Mouse (Mus musculus) bone marrow macrophage, adult 2 months (primary cell): ENCODE measurements around the gene Nav2. TPM values are rescaled to one million over a fixed set of nuclear protein-coding genes. Genes with fewer than 3 reads are reported as not detected.

Experiments
- H3K27ac ChIP-seq: 2 replicates; pipeline ENCODE4 v1.5.1; 2012; ENCODE audit warnings: low read depth, low read length; ENCODE audit not compliant: insufficient read depth
- H3K4me1 ChIP-seq: 2 replicates; pipeline ENCODE4 v1.6.1; 2012; ENCODE audit warnings: low read length; ENCODE audit not compliant: control insufficient read depth, insufficient read depth
- H3K4me3 ChIP-seq: 2 replicates; pipeline ENCODE4 v1.5.1; 2012; ENCODE audit warnings: mild to moderate bottlenecking, low read length, moderate library complexity; ENCODE audit not compliant: insufficient read depth
- CTCF ChIP-seq: IDR thresholded peaks from 2 replicates; pipeline ENCODE4 v1.5.1; 2012; ENCODE audit warnings: low read depth, mild to moderate bottlenecking, low read length, moderate library complexity
- POLR2A ChIP-seq: IDR thresholded peaks from 2 replicates; pipeline ENCODE4 v1.6.1; 2012; ENCODE audit warnings: mild to moderate bottlenecking, low read depth, low read length, borderline replicate concordance
- polyA plus RNA-seq: library from polyadenylated mRNA; stranded (reverse); fragments of >200 nt; gene quantifications from 2 replicates; pipeline ENCODE4 v1.2.4, GENCODE M21; 2012; ENCODE audit not compliant: missing spikeins, insufficient read depth, insufficient read length

Gene Nav2
- polyA plus RNA-seq, 1 experiment: 22.2 TPM

DNA sequence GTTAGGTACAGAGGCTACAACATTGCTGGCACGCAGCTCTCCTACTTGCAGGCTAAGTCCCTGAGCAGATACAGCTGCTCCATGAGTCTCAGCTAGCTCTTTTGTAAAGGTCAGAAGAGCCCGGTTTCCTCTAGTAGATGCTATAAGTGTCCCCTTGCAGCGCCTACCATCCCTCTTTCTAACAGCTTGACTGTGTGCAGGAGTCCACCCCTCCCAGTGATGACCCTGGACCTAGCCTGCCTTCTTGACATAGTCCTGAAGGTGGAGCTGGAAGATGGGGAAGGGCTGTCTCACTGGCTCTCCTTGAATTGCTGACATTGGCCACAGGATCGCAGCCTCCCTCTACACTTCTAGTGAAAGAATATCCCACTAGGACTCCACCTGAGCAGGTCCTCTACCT lies 708.6 kb downstream of the Nav2 start:
- no peaks in the 10 kb centered on the region for H3K4me1 ChIP-seq
- no peak for TF ChIP-seq POLR2A
- no peak for TF ChIP-seq CTCF
- H3K27ac ChIP-seq: no peak overlapping the region
- H3K4me3 ChIP-seq: no peak overlapping the region

DNA sequence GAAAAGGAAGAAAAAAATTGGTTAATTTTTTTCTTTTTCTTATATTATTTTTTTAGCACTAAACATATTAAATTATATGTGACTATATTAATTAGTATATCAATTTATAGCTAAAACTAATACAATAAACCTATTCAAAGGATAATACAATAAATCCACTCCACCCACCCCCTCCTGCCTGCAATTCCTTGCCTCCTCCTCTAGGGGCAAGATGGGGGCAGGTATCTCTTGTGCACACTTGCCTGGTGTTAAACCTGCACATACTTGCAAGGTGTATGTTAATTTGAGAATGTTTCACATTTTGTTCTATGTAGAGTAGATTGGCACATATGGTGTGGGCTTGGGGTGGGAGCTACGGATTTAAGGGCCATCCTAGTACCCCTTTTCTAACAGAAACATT lies 711.6 kb downstream of the Nav2 start:
- Histone ChIP-seq H3K4me3 (no peak overlapping the region), H3K27ac (no peak overlapping the region), H3K4me1 (no peaks in the 10 kb centered on the region)
- TF ChIP-seq CTCF: no peak
- TF ChIP-seq POLR2A: no peak

DNA sequence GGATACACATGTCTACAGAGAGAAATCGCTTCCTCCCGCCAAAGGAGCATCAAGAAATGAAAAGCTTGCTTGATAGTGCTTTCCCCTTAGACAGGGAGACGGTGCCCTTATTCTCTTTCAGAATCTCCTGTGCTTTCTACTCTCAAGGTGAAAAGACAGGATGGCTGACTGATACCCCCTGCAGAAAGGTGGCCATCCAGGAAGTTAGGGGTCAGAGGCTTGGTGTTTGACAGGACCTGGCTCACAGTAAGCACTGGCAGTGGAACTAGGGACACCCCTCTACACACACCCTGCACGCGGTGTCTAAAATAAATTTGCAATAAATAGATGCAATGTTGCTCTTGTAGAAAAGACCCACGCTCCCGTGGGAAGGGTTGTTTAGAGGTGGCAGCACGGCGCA lies 723.4 kb downstream of the Nav2 start:
- Histone ChIP-seq H3K4me1 (no peaks in the 10 kb centered on the region), H3K4me3 (no peak overlapping the region), H3K27ac (no peak overlapping the region)
- TF ChIP-seq CTCF (no peak), POLR2A (no peak)

DNA sequence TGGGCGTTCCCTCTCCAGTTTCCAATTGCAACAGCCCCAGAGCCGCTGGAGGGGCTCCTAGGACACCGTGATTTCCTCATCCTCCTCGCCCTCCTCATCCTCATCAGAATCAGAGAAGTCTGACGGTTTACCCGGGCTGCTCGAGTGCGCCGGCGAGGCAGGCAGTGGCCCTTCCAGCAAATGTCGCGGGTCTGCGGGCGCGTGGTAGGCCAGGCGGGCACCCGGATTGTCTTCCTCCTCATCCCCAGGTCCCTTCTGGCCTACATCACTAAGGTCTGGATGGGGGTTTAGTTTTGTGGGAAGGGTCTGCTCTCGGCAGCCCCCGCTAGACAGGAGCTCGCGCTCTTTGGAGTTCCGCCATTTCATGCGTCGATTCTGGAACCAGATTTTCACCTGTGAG lies 723.9 kb downstream of the Nav2 start:
- no peak overlapping the region for H3K27ac ChIP-seq
- no peaks in the 10 kb centered on the region for H3K4me1 ChIP-seq
- no peak for TF ChIP-seq POLR2A
- TF ChIP-seq CTCF: no peak
- H3K4me3 ChIP-seq: no peak overlapping the region

GRCm38 (mm10) chr7:49633375-49633956 lies 725.0 kb downstream of the Nav2 start:
- H3K4me1 ChIP-seq: no peaks in the 10 kb centered on the region
- TF ChIP-seq POLR2A (no peak), CTCF (no peak)
- H3K4me3 ChIP-seq: peak overlapping the region; percentile 46
- no peak overlapping the region for H3K27ac ChIP-seq

- TF ChIP-seq CTCF: no peak
- no peak for TF ChIP-seq POLR2A
- peak overlapping the region; percentile 46 for H3K4me3 ChIP-seq
Observed at GRCm38 (mm10) chr7:49634291-49635073, 726.0 kb downstream of the Nav2 start.

GRCm38 (mm10) chr7:49635074-49635621 lies 726.6 kb downstream of the Nav2 start:
- Histone ChIP-seq H3K4me1 (no peaks in the 10 kb centered on the region), H3K27ac (no peak overlapping the region), H3K4me3 (no peak overlapping the region)
- TF ChIP-seq CTCF (no peak), POLR2A (no peak)

More at GRCm38 (mm10) chr7:49634291-49635073, 726.0 kb downstream of the Nav2 start:
- Histone ChIP-seq H3K4me1 (no peaks in the 10 kb centered on the region), H3K27ac (no peak overlapping the region)

DNA sequence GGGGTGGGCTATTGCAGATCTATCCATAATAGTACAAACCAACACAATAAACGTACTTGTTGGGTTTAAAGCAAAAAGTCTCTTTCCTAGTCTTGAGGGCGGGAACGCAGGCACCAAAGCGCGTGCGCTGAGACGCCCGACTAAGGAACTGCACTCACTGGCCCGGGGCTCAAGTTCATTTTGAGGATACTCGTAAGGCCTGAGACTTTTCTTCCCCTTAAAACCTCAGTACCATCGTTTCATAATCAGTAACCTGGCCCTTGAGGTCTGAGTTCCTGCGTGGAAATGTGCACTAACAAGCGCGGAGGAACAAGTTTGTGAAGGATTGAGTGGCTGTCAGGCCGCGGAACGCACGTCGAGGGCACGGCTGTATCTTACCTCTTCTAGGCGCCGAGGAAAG lies 727.5 kb downstream of the Nav2 start:
- no peak for TF ChIP-seq POLR2A
- no peak for TF ChIP-seq CTCF
- Histone ChIP-seq H3K4me3 (no peak overlapping the region), H3K27ac (no peak overlapping the region), H3K4me1 (no peaks in the 10 kb centered on the region)

GRCm38 (mm10) chr7:49636491-49637115 lies 728.1 kb downstream of the Nav2 start, which contains the start of gene Dbx1:
Gene Dbx1, minus strand, starts transcription at chr7:49636849.
- no peak within 1 kb of the TSS for H3K4me3 ChIP-seq
- no peak for TF ChIP-seq CTCF
- no peak for TF ChIP-seq POLR2A
- H3K4me1 ChIP-seq: no peaks in the 10 kb centered on the region
- H3K27ac ChIP-seq: no peak within 1 kb of the TSS

DNA sequence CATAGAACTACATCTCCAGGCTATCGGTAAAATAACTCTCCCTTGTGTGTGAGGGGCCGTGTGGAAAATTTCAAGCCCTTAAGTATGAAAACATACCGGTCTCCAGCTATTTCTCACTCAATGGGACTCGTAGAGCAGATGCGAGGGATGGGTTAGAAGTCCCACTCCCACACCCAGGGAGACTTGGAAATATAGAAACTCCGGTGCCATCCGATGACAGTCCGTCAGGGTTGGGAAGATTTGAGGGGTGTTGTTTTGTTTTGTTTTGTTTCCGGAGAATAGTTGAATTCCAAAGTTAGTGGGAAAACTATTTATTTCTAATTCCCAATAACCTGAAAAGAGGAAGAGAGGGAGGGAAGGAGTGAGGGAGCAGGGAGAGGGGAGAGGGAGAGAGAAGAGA lies 728.8 kb downstream of the Nav2 start:
- Histone ChIP-seq H3K4me1 (no peaks in the 10 kb centered on the region), H3K4me3 (no peak overlapping the region), H3K27ac (no peak overlapping the region)
- TF ChIP-seq CTCF (no peak), POLR2A (no peak)
